Mouse (Mus musculus): ENCODE measurements around the gene Mctp2. TPM values are rescaled to one million over a fixed set of nuclear protein-coding genes. Genes with fewer than 3 reads are reported as not detected.

The Mctp2 gene
- polyA plus RNA-seq (2015; fragmentation: Nextera tagmentation; extraction: Ambion mirVana): 3.4 and 4.0 TPM in 2 replicates

DNA sequence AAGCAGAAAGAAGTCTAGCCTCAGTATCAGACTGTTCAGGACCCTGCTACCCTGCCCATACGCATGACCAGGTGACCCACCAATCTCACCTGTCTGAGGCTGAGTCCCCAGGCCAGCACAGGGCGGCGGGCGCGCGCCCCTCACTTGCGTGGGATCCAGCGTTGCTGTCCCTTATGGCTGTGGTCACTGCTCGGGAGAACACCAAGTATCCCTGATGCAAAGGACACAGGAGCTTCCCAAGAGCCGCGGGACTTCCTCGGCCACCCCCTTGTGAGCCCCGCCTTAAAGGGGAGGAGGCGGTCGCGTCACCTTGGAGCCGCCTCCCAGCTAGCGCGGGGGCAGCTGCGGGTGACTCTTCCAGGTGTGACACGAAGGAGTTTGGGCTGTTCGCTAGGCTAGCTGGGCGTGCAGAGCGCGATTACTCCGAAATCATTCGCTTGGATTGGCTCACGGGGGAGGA lies at the start of gene Mctp2:
Gene Mctp2, minus strand, starts transcription at position 227 of the 460 bp plus-strand sequence.
- DNase-seq (ENCODE audit: low spot score): peak; percentile 91

DNA sequence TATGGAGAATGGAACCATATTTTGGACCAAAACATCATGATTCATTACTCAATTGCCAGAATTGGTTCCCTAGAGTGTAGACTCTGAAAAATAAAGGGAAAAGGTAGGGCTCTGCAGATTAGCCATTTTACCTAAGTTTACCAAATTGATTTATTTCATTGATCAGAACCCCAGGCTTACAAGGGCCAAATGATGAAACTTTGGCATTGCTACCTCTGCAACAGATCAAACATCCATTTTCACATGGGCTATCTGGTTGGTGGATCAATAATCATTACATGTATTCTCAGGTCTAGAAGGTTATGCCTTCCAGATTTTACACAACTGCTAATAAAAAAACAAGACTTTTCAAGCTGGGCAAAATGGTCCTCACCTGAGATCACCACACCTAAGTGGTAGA lies 39.5 kb upstream of the Mctp2 start:
- DNase-seq (ENCODE audit: low spot score): no peak

DNA sequence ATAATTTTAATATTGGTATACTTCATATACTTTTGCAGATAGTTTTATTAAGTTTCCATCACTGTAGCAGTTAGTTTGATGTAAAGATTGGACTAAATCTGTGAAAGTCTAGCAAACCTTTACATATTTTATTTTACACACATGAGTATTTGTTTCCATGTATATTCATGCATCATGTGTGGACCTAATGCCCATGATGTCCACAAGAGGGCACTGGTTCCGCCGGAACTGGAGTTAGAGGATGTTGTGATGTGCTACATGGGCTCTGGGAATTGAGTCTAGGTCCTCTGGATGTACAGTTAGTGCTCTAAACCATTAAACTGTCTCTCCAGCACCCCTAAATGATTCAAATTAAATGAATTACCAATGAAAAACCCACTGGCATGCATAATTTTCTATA lies 37.3 kb upstream of the Mctp2 start:
- DNase-seq (ENCODE audit: low spot score): peak; percentile 33

DNA sequence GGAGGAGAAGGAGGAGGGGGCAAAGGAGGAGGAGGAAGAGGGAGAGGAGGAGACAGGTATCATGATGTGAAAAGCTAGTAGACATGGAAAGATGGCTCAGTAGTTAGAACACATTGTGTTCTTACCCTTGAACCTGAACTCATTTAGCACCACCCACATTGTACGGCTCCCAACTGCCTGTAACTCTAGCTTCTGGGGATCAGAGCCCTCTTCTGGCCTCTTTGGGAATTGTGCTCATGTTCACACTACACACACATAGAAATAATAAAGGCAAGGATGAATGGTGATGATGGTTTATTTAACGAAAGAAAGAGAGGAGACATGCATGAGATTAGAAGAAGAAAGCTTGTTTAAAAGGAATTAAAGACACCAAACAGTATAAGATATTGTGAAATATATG lies 36.4 kb upstream of the Mctp2 start:
- DNase-seq (ENCODE audit: low spot score): peak; percentile 49

DNA sequence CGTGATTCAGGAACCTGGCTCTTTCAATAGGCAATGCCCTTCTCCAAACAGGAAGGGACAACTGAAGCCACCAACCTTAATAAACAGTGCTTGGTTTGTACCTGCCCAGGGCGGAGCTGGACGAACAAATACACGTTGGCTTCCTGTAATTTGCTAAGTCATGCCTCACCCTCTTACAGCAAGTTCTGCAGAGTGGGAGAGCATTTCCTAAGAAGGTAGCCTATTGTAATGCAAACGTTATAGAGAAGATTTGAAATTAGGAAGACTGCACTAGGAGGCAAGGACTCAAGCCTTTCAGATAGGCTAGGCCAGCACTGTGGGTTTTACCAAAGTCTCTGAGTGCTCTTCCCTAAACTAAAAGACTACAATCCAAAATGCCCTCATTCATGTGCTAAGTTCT lies 19.6 kb upstream of the Mctp2 start:
- DNase-seq (ENCODE audit: low spot score): no peak

DNA sequence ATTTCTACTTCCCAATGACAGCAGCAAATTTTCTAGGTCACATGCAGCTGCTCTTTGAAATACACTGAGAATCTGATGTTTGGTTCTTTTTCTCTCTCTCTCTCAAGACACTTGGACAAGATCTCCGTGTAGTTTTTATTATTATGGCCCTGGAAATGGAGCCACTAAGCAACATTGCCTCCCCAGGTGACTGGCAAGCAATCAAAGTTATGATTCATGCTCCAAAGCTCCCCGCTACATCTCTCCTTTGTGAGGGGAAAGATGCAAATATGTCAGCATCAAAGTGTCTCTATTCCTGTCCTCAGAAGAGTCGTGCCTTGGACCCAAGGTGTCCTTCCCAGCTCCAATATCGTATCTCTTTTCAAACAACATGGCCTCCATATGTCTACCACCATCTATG lies 14.5 kb upstream of the Mctp2 start:
- DNase-seq (ENCODE audit: low spot score): no peak

DNA sequence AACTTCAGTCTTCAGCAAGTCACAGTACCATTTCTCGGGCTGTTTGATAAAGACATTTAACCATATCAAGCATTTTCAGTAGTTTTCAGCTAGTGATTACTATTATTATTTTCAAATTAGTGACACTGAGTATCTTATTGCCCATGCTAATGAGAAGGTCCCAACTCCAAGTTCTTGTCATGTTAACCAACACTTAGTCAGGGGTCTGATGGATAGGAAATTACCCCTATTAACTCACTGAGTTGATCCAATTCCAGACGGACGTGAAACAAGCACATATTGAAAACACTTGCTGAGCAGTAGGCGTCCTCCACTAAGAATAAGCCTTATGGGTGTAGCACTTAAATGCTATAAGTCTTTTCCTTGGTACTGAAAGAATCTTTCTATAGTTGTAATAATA lies 14.0 kb upstream of the Mctp2 start:
- DNase-seq (ENCODE audit: low spot score): no peak

DNA sequence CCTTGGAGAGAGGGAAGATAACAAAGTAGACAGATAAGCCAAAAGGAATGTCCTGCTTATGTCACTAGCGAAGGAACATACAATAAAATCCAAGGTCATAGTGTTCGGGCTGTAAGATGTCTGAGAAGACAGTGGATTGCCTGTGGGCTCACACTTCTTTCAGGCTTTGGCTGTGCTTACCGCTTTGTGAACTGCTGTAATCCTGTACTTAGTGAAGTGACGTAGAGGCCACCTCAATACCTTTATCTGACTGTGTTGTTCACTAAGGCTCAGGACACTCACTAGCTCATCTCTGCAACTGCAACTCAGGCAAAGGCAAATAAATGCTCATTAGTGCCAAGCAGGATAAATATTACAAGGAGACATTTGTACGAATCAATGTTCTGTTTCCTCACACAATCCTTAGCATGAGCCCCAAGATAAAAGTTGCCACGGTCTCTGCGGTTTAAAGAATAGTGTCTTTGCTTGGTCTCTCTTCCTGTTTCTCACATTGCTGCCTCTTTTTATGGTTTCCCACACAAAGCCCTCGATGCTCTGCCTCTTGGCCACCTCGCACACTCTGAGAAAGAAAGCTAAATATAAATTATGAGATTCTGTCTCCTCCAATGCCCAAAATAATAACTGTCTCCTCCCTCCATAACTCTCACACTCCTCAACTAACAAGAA lies 8.1 kb upstream of the Mctp2 start:
- peak; percentile 51 for DNase-seq (ENCODE audit: low spot score)

DNA sequence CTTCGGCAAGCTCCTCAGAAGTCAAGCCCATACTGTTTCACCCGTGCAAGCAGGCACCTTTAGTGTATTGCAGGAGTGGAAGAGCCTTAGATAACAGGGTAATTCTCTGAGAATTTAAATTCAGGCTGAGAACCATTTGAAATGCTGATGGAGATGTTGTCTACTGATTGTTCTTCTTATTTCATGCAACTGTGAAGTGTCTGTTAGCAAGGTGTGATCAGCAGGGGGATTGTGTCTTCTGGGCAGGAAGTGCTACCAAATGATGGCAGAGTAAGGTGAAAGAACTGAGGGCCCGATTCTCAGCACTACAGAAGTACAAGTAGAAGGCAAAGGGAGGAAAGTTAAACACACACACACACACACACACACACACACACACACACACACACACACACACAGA lies 7.5 kb upstream of the Mctp2 start:
- DNase-seq (ENCODE audit: low spot score): peak; percentile 23

DNA sequence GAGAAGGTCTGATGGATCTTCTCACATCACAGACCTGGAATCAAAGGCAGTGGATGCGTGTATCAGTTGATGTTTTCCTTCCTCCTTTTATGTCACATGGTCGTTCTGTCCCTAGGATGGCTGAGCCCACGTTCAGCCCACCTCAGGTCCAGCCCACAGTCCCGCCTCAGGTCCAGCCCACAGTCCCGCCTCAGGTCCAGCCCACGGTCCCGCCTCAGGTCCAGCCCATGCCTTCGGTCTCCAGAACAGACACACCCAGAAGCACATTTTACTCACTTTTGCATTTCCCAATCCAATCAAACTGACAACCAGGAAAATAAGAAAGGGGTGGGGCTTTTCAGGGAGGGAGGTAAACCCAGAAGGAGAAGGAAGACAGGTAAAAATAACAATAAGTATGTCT lies 5.2 kb upstream of the Mctp2 start:
- no peak for DNase-seq (ENCODE audit: low spot score)

DNA sequence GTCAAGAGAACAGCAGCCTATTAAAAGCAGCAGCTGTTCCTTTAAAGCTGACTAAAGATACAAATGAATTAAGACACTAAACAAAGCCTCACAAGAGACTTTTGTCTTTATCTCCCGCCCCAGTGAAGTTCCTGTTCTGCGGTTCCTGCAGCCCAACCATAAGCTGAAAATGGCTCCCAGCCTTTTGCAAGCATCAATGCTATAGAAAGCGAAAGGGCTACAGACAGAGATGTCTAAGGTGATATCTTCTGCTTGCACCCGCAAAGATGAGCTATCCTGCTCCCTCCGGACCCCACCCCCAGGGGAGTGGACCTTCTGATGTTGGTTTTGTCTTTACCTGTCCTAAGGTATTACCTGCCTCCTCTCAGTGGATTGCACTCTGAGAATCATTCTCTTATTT lies 1.7 kb upstream of the Mctp2 start:
- DNase-seq (ENCODE audit: low spot score): peak; percentile 45

DNA sequence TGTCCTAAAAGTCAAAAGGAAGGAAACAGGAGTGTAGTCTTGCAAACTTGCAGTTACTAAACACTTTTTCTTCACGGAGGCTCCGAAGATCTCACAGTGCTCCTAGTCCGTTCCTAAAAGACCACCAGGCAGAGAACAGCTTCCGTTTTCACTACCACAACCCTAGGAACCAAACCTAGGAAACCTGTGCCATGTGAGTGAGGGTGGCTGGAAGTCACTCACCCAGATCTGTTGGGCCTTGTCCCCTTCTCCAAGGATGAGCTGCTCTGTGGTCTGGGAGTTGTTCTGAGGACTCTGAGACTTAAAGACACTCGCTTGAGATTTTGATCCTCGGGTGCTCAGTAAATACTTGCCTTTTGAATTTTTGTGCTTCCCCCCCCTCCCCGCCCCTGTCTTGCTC lies 439 bp upstream of the Mctp2 start:
- DNase-seq (ENCODE audit: low spot score): no peak

DNA sequence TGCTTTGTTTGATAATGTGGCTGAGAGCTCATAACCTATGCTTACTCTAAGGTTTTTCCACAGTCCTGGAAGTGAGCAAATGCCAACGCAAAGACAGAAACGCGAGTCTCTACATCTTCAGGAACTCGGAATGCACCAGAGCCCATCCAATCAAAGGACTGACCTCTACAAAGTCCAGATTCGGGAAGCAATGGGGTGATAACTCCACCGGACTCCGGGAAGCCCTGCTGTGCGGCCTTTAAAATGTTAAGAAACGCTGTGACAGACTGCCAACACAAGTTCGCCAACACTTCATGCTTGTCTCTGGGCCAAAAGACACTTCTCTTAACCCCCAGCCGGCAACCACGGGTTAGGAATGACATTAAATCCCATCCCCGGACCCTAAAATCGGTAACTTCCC lies 437 bp downstream of the Mctp2 start:
- no peak for DNase-seq (ENCODE audit: low spot score)

DNA sequence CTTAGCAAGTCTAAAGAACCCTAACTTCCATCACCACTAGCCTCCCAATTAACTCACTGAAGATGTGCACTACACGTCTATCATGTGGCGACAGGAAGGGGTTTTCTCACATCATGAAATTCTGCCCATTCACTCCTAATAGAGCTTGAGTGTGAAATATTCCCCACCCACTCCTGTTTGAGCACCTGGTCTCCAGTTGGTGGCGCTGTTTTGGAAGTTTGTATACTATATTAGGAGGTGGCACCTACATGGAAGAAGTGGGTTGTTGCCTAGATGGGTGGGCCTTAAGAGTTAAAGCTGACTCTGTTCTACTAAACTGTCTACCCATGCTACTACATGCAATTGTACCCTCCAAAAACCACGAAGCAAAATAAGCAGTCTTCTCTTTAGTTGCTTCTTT lies 4.7 kb downstream of the Mctp2 start:
- DNase-seq (ENCODE audit: low spot score): no peak

DNA sequence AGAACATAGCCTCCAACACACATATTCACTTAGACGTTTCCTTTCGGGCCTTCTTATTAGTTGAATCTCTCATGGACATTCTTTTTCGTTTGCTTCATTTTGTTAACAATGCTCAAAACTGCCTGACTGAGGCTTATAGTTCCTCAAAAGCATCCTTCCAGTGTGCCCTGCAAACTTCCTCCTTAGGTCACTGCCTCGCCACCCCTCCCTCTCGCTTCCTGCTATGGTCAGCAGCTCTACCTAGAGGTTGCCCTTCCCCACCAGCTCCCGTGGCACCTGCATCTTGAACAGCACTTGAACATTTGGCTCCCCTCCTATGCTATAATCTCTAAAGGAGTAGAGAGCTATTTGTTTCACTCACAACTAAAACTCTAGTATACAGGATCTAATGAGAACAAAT lies 6.7 kb downstream of the Mctp2 start:
- no peak for DNase-seq (ENCODE audit: low spot score)

DNA sequence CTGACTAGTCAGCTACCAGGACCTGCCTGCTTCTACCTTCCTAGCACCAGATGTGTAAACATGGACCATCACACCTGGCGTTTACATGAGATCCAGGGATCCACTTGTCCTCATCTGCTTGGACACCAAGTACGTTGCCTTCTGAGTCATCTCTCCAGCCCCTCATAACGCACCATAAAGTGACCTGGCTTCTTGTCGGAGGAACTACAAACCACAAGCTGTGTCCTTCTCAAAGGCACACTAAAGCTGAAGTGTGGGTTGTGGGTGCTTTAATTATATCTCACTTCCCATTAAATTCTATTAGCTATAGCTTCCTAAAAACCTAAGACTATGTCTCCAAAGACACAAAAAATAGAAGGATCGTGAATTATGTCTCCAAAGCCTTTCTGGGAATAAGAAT lies 9.4 kb downstream of the Mctp2 start:
- no peak for DNase-seq (ENCODE audit: low spot score)

DNA sequence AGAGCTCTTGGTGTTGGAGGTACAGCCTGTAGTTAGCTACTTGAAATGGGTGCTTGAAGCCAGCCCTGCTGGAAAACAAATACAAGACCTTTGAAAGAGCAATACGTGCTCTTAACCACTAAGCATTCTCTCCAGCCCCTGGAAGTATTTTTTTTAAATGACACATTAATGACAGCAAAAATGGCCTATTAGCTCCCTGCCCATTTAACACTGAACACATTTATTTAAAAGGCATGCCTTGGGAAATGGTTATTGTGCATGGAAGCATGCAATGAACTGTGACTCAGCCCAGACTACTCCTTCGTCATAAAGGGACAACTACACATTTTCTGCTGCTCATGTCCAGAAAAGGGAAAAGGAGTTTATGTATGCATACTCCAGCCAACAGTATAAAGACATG lies 10.2 kb downstream of the Mctp2 start:
- no peak for DNase-seq (ENCODE audit: low spot score)

DNA sequence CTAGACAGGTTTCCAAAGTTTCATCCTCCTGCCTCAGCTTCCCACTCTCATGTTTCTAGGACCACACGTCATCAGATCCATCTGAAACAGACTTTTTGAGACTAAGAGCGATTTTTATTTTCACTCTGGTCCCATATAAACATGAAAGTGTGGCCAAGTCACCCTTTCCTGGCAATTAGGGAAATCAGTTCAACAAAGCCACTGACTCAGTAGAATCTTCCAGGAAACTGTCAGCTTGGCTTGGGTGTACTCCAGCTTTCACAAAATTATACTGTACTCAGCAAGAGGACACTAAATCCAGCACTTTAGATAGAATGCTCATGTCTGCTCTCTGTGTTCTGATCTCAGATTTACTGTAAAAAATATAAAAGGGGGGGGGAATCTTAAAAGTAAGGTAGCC lies 11.5 kb downstream of the Mctp2 start:
- DNase-seq (ENCODE audit: low spot score): no peak

DNA sequence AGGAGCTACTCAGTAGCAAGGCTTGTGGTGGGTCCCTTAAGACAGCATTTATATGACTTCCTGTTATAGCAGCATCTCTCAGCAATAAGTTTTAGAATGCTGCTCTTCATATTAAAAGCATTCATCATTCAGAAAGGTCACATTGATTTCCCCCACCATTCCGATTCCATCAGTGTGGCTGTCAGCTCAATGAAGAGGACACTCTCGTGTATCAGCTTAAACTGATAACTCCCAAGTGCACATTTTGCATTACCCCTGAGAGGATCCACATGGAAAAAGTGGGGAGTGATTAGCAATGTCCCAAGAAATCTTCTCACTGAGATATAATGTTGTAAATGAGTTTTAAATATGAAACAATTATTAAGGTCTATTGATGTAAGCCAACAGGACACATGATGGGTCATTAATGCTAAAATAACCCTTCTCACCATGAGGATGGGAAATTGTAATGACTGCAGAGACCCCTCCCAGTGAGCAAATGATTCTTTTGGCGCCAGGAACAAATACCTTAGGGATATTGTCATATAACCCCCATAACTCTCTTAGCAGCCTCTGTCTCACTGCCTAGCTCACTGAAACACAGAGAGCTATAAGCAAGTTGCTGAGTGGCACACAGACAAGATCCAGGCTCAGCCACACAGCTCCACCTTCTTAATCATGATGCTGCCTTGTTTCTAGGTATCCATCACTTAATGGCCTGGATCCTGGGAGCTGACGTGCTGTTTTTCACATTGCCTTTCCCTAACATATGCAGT lies 12.4 kb downstream of the Mctp2 start:
- no peak for DNase-seq (ENCODE audit: low spot score)

DNA sequence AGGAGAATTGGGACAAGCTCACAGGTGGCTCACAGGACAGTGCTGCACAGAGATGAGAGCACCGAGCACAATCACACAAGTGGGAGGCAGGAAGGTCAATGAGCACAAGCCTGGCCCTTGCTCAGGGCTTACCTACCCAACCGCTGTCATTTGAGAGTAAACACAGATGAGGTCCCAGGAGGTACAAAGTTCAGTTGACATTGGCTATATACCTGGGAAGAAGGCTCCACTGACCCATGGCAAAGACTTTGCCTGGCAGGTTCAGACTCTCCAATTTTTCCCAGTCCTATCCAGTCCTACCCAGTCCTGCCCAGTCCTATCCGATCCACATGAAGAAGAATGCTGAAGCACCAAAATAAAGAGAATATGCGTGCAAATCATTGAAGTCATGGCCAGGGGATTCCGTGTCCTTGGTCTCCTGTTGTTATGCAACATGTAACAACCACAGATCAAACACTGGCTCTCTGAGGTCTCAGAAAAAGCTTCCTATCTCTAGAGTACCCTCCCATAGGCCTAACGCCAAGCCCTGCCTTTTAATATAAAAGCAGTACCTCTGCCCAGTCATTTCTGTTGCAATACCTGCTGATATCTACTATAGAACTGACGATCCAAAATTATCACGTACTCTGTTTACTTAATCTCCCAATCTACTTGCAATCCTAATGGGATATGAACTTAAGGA lies 14.0 kb downstream of the Mctp2 start:
- DNase-seq (ENCODE audit: low spot score): no peak

DNA sequence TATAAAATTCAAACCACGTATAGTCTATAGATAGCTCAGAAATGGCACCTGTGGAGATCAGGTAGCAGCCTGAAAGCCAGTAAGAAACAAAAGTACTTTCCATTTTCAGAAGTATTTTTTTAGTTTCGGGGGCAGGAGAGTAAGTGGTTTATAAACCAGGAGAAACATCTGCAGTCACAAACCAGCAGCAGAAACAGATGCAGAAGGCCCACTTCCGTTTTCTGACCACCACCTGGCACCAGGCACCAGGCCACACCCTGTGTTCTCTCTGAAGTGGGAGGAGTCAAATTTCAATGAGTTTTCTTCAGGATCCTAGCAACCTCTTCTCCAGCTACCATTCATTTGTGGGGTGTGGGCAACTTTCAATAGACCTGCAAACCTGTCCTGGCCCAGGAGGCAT lies 25.7 kb downstream of the Mctp2 start:
- peak; percentile 76 for DNase-seq (ENCODE audit: low spot score)

DNA sequence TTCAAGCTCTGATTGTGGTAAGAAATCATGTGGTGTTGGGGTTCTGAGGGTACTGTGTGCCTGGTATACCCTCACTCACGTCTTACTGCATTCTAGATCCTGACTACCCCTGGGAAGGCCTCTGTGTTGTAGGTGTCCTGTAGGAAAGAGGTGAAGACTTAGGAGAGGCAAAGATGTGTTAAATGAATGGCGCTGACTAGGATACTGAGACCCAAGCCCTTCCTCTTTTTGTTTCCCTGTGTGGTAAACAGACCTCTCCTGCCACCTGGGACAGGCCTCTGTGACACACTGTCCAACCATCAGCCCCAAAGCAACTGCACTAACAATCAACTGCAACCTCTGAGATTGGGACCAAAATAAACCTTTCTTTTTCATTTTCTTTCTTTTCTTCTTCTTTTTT lies 28.0 kb downstream of the Mctp2 start:
- no peak for DNase-seq (ENCODE audit: low spot score)

DNA sequence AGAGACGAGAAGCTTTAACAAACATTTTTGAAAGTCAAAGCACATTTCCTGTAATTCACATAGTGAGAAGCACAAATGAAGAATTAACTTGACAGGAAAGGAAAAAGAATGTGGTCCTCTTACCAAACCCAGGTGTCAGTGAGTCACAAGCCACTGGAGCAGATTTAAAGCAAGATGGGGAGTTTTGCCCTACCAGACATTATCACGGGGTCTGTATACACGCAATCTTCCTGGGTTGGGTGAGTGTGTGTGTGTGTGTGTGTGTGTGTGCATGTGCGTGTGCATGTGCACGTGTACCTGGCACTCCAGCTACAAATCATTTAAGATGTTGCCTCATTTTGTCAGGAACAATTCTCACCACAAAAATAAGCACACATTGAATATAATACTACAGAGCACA lies 30.9 kb downstream of the Mctp2 start:
- DNase-seq (ENCODE audit: low spot score): peak; percentile 44

Measured in thymus, postnatal 0 days (tissue).